Mouse (Mus musculus) myocyte (in vitro differentiated cells): ENCODE results near the gene Plxna1. TPM values are rescaled to one million over a fixed set of nuclear protein-coding genes. Genes with fewer than 3 reads are reported as not detected.

Experiments
- H3K27me3 ChIP-seq: one replicate; pipeline ENCODE4 v1.6.1; 2011; ENCODE audit not compliant: control insufficient read depth, insufficient read depth, insufficient read length
- H3K36me3 ChIP-seq: one replicate; pipeline ENCODE4 v1.6.1; 2011; ENCODE audit not compliant: control insufficient read depth, insufficient read depth
- H3K4me2 ChIP-seq: one replicate; pipeline ENCODE4 v1.6.1; 2011; ENCODE audit warnings: low read depth, control low read depth
- H3K4me3 ChIP-seq: one replicate; pipeline ENCODE4 v1.5.1; 2011; ENCODE audit warnings: mild to moderate bottlenecking, control low read depth, moderate library complexity
- H3K79me2 ChIP-seq: one replicate; pipeline ENCODE4 v1.6.1; 2011; ENCODE audit not compliant: control insufficient read depth, insufficient read depth
- H3ac ChIP-seq: one replicate; pipeline ENCODE4 v1.6.1; 2011; ENCODE audit not compliant: control insufficient read depth, insufficient read length
- CEBPB ChIP-seq: IDR thresholded peaks from 2 replicates; pipeline ENCODE4 v1.6.1; 2011; ENCODE audit warnings: mild to moderate bottlenecking, moderate library complexity; ENCODE audit not compliant: poor library complexity, insufficient read depth, severe bottlenecking
- E2F4 ChIP-seq: IDR thresholded peaks from one replicate; pipeline ENCODE4 v1.6.1; 2011; ENCODE audit warnings: mild to moderate bottlenecking, control low read depth, moderate library complexity; ENCODE audit not compliant: insufficient read depth
- MAX ChIP-seq: IDR thresholded peaks from one replicate; pipeline ENCODE4 v1.6.1; 2011; ENCODE audit warnings: low read depth, mild to moderate bottlenecking, control low read depth
- MYOD1 ChIP-seq, 3 experiments: IDR thresholded peaks; one replicate each; pipeline ENCODE4 v1.6.1; 2011; ENCODE audit warnings: control low read depth in 2 of 3, low read depth in 2 of 3, mild to moderate bottlenecking in 2 of 3, moderate library complexity in 1 of 3; ENCODE audit not compliant: insufficient read length in 2 of 3, control insufficient read depth in 1 of 3
- MYOG ChIP-seq, 3 experiments: IDR thresholded peaks; one replicate each; pipeline ENCODE4 v1.6.1; 2011; ENCODE audit warnings: control low read depth in 2 of 3, low read depth in 2 of 3, mild to moderate bottlenecking in 2 of 3; ENCODE audit not compliant: insufficient read length in 2 of 3, control insufficient read depth in 1 of 3, insufficient read depth in 1 of 3
- POLR2A ChIP-seq: IDR thresholded peaks from one replicate; pipeline ENCODE4 v1.6.1; 2011; ENCODE audit warnings: low read depth, mild to moderate bottlenecking, control low read depth, moderate library complexity; ENCODE audit not compliant: insufficient read length
- POLR2AphosphoS2 ChIP-seq: IDR thresholded peaks from one replicate; pipeline ENCODE4 v1.6.1; 2011; ENCODE audit warnings: low read depth, control low read depth; ENCODE audit not compliant: insufficient read length
- REST ChIP-seq: IDR thresholded peaks from one replicate; pipeline ENCODE4 v1.6.1; 2011; ENCODE audit warnings: mild to moderate bottlenecking, control low read depth, moderate library complexity; ENCODE audit not compliant: insufficient read depth, insufficient read length
- SRF ChIP-seq: IDR thresholded peaks from one replicate; pipeline ENCODE4 v1.6.1; 2011; ENCODE audit warnings: low read depth; ENCODE audit not compliant: control insufficient read depth, insufficient read length
- TCF12 ChIP-seq: IDR thresholded peaks from one replicate; pipeline ENCODE4 v1.6.1; 2011; ENCODE audit warnings: mild to moderate bottlenecking, control low read depth; ENCODE audit not compliant: poor library complexity, insufficient read depth, severe bottlenecking
- TCF3 ChIP-seq: IDR thresholded peaks from one replicate; pipeline ENCODE4 v1.6.1; 2011; ENCODE audit warnings: low read depth, control low read depth; ENCODE audit not compliant: insufficient read length
- USF1 ChIP-seq: IDR thresholded peaks from one replicate; pipeline ENCODE4 v1.6.1; 2011; ENCODE audit warnings: low read depth, mild to moderate bottlenecking, control low read depth, moderate library complexity
- polyA plus RNA-seq: library from polyadenylated mRNA; unstranded; fragments of >200 nt; fragmentation: generic; extraction: Trizol; gene quantifications from one replicate; pipeline ENCODE4 v1.2.1, GENCODE M21; 2012; ENCODE audit warnings: missing spikeins

The Plxna1 gene
- polyA plus RNA-seq, 1 experiment = 64.4 TPM

- no peaks in the 10 kb centered on the region for H3K36me3 ChIP-seq
- H3K79me2 ChIP-seq = no peaks in the 10 kb centered on the region
- H3K27me3 ChIP-seq = no peaks in the 10 kb centered on the region
- no peak overlapping the region for H3K4me3 ChIP-seq
- H3ac ChIP-seq = no peak overlapping the region
- H3K4me2 ChIP-seq = no peak overlapping the region
- TF ChIP-seq POLR2AphosphoS2 = no peak
- TF ChIP-seq MYOG (IDR thresholded peaks at IDR 0.05; ENCODE audit: control insufficient read depth in 1 of 3, insufficient read depth in 1 of 3, insufficient read length in 2 of 3, low read depth in 2 of 3) = no peak
- TF ChIP-seq E2F4 = no peak
- TF ChIP-seq REST = no peak
- no peak for TF ChIP-seq CEBPB
- no peak for TF ChIP-seq MAX
- no peak for TF ChIP-seq MYOD1 (IDR thresholded peaks at IDR 0.05; ENCODE audit: control insufficient read depth in 1 of 3, insufficient read length in 2 of 3, low read depth in 2 of 3)
- no peak for TF ChIP-seq USF1
- TF ChIP-seq POLR2A = no peak
- no peak for TF ChIP-seq SRF
- no peak for TF ChIP-seq TCF3
- no peak for TF ChIP-seq TCF12
These were observed 42.5 kb upstream of the Plxna1 start for GRCm38 (mm10) chr6:89404964-89405363.

- Histone ChIP-seq H3K79me2 (no peaks in the 10 kb centered on the region), H3K4me3 (no peak overlapping the region), H3K36me3 (no peaks in the 10 kb centered on the region), H3K27me3 (no peaks in the 10 kb centered on the region), H3ac (no peak overlapping the region), H3K4me2 (no peak overlapping the region)
- TF ChIP-seq USF1 (no peak), MYOD1 (IDR thresholded peaks at IDR 0.05; ENCODE audit: control insufficient read depth in 1 of 3, insufficient read length in 2 of 3, low read depth in 2 of 3) (peak in 1 of 3 experiments; percentile 14), POLR2AphosphoS2 (no peak), MYOG (IDR thresholded peaks at IDR 0.05; ENCODE audit: control insufficient read depth in 1 of 3, insufficient read depth in 1 of 3, insufficient read length in 2 of 3, low read depth in 2 of 3) (peak in 1 of 3 experiments; percentile 22)
These were observed 41.1 kb upstream of the Plxna1 start for GRCm38 (mm10) chr6:89403257-89404225.

- no peak overlapping the region for H3ac ChIP-seq
- no peaks in the 10 kb centered on the region for H3K36me3 ChIP-seq
- H3K4me2 ChIP-seq = no peak overlapping the region
- TF ChIP-seq MAX = no peak
- TF ChIP-seq SRF = no peak
- no peak for TF ChIP-seq POLR2AphosphoS2
- no peak for TF ChIP-seq TCF12
- no peak for TF ChIP-seq CEBPB
- no peak for TF ChIP-seq MYOD1 (IDR thresholded peaks at IDR 0.05; ENCODE audit: control insufficient read depth in 1 of 3, insufficient read length in 2 of 3, low read depth in 2 of 3)
- no peak for TF ChIP-seq REST
- no peak for TF ChIP-seq MYOG (IDR thresholded peaks at IDR 0.05; ENCODE audit: control insufficient read depth in 1 of 3, insufficient read depth in 1 of 3, insufficient read length in 2 of 3, low read depth in 2 of 3)
- H3K27me3 ChIP-seq = no peaks in the 10 kb centered on the region
- no peak overlapping the region for H3K4me3 ChIP-seq
- H3K79me2 ChIP-seq = no peaks in the 10 kb centered on the region
These were observed 40.0 kb upstream of the Plxna1 start for GRCm38 (mm10) chr6:89402406-89402805.

- Histone ChIP-seq H3K4me2 (no peak overlapping the region), H3K27me3 (no peaks in the 10 kb centered on the region), H3K36me3 (no peaks in the 10 kb centered on the region), H3K79me2 (no peaks in the 10 kb centered on the region), H3ac (no peak overlapping the region), H3K4me3 (no peak overlapping the region)
- peak in 2 of 3 experiments; percentile 23 to 52 for TF ChIP-seq MYOD1 (IDR thresholded peaks at IDR 0.05; ENCODE audit: control insufficient read depth in 1 of 3, insufficient read length in 2 of 3, low read depth in 2 of 3)
- TF ChIP-seq MYOG (IDR thresholded peaks at IDR 0.05; ENCODE audit: control insufficient read depth in 1 of 3, insufficient read depth in 1 of 3, insufficient read length in 2 of 3, low read depth in 2 of 3) = peak in 1 of 3 experiments; percentile 74
- TF ChIP-seq TCF12 = no peak
These were observed 37.1 kb upstream of the Plxna1 start for GRCm38 (mm10) chr6:89399564-89399963.

GRCm38 (mm10) chr6:89397919-89398318 lies 35.5 kb upstream of the Plxna1 start:
- Histone ChIP-seq H3K27me3 (no peaks in the 10 kb centered on the region), H3K79me2 (no peaks in the 10 kb centered on the region), H3K36me3 (no peaks in the 10 kb centered on the region), H3K4me2 (no peak overlapping the region), H3ac (no peak overlapping the region), H3K4me3 (no peak overlapping the region)
- TF ChIP-seq TCF3 (no peak), MAX (no peak), POLR2AphosphoS2 (no peak), CEBPB (no peak), USF1 (no peak), E2F4 (no peak), TCF12 (no peak), SRF (no peak)
